Mouse (Mus musculus) ES-Bruce4 (cell line): ENCODE data around the gene Gramd1c.

Experiments used
- CTCF ChIP-seq: IDR thresholded peaks from one replicate; pipeline ENCODE4 v1.8.1; 2011; ENCODE audit warnings: low read depth, low read length
- EP300 ChIP-seq: IDR thresholded peaks from 2 replicates; pipeline ENCODE4 v1.6.1; 2011; ENCODE audit warnings: low read depth, low read length; ENCODE audit not compliant: insufficient read depth
- POLR2A ChIP-seq: IDR thresholded peaks from one replicate; pipeline ENCODE4 v1.8.1; 2011; ENCODE audit warnings: low read length; ENCODE audit not compliant: insufficient read depth

- no peak for TF ChIP-seq CTCF
- no peak for TF ChIP-seq EP300
- no peak for TF ChIP-seq POLR2A
These were observed 63.6 kb downstream of the Gramd1c start for GRCm38 (mm10) chr16:43999541-43999940.
